Mouse (Mus musculus) monocyte, adult 59 days (primary cell): Measurements from ENCODE around the gene Ptpre. TPM values are rescaled to one million over a fixed set of nuclear protein-coding genes. Genes with fewer than 3 reads are reported as not detected.

Source experiments
- total RNA-seq, 2 experiments: library from RNA; stranded (reverse); gene quantifications; one replicate each; pipeline ENCODE4 v1.2.4; 2023

Ptpre gene
- 100 to 1,000 TPM; 137 to 145 TPM for total RNA-seq

GRCm38 (mm10) chr7:135537341-135537901, at the start of gene Ptpre:
Gene Ptpre (plus strand): TSS chr7:135537481.

DNA sequence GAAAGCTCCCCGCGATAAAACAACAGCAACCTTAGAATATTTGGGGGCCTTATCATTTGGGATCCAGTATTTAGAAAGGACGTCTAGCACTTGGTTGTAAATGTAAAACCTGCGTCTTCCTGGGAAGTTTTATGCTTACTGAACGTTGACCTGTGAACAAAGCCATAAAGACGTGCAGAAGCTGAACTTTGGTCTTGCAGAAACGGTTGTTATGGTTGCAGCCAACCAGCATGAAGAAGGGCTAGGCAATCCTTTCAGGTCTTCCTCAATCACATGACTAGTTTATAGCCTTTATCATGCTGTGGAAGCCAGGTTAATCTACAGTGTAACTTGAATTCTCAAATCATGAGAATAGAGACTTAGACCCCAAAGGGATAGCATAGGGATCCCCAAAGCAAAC, 8.8 kb upstream of the Ptpre start, which contains the start of gene Clrn3:
Gene Clrn3, minus strand, starts transcription at position 140 of the 400 bp plus-strand sequence.

DNA sequence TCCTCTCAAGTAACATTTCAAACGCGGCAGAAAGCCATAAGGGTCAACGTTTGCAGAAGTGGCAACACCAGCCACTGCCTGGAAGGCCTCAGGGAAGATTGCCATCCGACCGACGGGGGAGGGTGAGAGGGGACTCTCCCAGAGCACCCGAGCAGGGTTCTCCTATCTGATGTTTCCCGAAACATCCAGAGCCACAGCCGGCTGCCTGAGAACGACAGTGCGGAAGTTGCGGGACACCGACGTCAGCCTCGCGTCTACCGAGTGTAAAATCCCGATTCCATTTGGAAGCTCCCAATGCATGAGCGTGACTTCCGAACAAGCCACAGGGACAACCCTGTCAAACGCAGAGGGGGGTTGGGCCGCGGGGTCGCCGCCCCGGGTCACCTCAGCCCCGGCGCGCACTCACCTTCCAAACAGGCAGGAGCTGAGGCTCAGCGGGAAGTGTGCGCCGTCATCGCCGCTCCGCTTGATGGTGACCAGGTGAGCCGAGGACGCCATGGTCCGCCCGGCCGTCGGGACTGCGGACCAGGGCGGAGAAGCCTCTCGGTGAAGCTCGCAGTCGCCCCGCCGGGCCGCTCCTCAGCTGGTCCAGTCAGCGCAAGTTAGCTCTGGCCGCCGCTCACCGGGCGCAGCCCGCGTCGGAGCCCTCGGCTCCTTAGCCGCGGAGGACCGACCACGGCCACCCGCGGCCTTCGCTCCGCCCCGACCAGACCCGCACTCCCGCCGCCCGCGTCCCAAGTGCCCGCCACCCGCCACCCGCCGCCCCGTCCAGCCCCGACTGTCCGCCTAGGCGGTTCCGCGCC, 178.6 kb downstream of the Ptpre start, which contains the start of gene Mki67:
Gene Mki67, minus strand, starts transcription at position 720 of the 803 bp plus-strand sequence.

Other genes with a start within 250 kb of the Ptpre start
- gene Foxi2, start 127.2 kb upstream of the Ptpre start, total RNA-seq, result not detected
- gene Clrn3, start 8.8 kb upstream of the Ptpre start, total RNA-seq, result not detected
- gene Mki67, start 178.9 kb downstream of the Ptpre start, total RNA-seq, result 1 to 10 TPM; 5.3 to 6.2 TPM